Mouse (Mus musculus) gastrocnemius, adult 2 months (tissue): ENCODE data around the gene Lhfp. TPM values are rescaled to one million over a fixed set of nuclear protein-coding genes. Genes with fewer than 3 reads are reported as not detected.

Experiments
- DNase-seq: peaks from one replicate; pipeline ENCODE4 v3.0.0; 2022
- H3K27ac ChIP-seq: fragments of 200-600 bp; 2 replicates; pipeline ENCODE4 v1.8.1; 2022; ENCODE audit warnings: mild to moderate bottlenecking
- H3K4me3 ChIP-seq: fragments of 200-600 bp; 2 replicates; pipeline ENCODE4 v1.8.1; 2022; ENCODE audit warnings: mild to moderate bottlenecking, moderate library complexity
- CTCF ChIP-seq: fragments of 200-600 bp; IDR thresholded peaks from 2 replicates; pipeline ENCODE4 v1.8.1; 2022; ENCODE audit warnings: antibody characterized with exemption, mild to moderate bottlenecking, moderate library complexity
- intact Hi-C: fragments of 180-260 bp; cut with DNase I; formaldehyde crosslinking; loops from one replicate; pipeline ENCODE4 v1.15.1; 2025
- total RNA-seq, 2 experiments: library from RNA; stranded (reverse); gene quantifications; 2 replicates each; pipeline ENCODE4 v1.2.3; 2021

Lhfp gene
- total RNA-seq, 2 experiments from 2014 or later = 10.0 to 16.6 TPM

- no peak for TF ChIP-seq CTCF
- no peak overlapping the region for H3K27ac ChIP-seq
- intact Hi-C loops = no loop called here
- DNase-seq = no peak
- no peak overlapping the region for H3K4me3 ChIP-seq
Measured at GRCm38 (mm10) chr3:53291945-53292344, 250.6 kb downstream of the Lhfp start.

DNA sequence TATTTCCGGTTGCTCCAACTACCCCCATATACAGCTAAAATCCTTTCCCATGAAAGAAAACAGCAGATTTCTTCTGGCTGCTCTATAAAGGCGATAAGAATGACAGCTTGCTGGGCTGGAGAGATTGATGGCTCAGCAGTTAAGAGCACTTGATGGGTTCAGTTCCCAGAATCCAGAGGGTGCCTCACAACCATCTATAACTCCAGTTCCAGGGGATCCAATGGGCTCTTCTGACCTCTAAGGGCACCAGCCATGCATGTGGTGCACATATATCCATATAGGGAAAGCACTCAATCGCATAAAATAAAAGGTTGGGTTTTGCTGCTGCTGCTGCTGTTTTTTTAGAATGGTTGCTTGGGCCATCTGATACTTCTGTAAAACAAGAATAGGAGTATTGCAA, 251.1 kb downstream of the Lhfp start:
- no peak for TF ChIP-seq CTCF
- H3K4me3 ChIP-seq = no peak overlapping the region
- no peak for DNase-seq
- no peak overlapping the region for H3K27ac ChIP-seq
- intact Hi-C loops = no loop called here

- Histone ChIP-seq H3K4me3 (no peak overlapping the region), H3K27ac (no peak overlapping the region)
- DNase-seq = no peak
- no peak for TF ChIP-seq CTCF
- intact Hi-C loops = no loop called here
Measured at GRCm38 (mm10) chr3:53292979-53293378, 251.7 kb downstream of the Lhfp start.

DNA sequence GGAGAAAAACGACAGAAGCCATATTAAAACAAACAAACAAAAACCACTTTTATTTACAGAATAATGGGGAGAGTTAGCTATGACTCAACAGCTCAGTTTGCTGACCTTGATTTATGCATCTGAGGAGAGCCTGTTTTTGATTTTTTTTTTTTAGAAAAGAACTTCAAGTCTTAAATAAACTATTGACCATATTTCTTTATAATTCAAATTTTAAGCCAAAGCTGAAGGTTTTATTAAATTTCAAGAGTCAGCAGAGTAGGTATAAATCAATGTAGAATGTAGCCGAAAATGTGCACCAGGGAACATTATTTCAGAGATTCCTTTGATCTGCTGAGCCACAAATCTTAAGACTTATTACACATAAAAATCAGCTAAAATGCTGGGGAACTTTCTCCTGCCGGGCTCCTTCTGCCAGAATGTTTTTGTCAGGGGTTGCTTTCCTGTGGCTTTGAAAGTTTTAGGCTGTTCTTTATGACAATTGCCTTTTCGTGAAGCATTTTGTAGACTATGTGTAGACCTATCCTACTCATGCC, 252.6 kb downstream of the Lhfp start:
- intact Hi-C loops = no loop called here
- no peak overlapping the region for H3K4me3 ChIP-seq
- H3K27ac ChIP-seq = no peak overlapping the region
- DNase-seq = no peak
- TF ChIP-seq CTCF = no peak

- Histone ChIP-seq H3K27ac (no peak overlapping the region), H3K4me3 (no peak overlapping the region)
- intact Hi-C loops = no loop called here
- no peak for DNase-seq
- no peak for TF ChIP-seq CTCF
Measured at GRCm38 (mm10) chr3:53294855-53295254, 253.5 kb downstream of the Lhfp start.

DNA sequence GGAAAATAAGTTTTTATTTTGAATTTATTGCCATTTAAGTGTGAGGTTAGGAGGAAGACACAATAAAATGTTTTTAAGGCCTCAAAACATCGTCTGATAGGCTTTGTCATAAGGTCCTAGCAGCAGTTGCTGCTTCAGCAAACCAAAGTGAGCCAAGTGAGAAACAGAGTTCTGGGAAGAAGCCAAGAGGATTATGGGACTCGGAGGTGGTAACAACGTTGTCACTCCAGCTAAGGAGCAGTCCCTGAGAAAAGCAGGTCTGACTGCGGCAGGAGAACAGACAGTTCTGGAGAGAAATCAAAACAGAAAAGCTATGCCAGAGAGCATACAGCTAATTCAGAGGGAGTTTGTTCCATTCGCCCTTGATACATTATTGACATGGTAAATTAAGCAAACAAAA, 260.5 kb downstream of the Lhfp start:
- DNase-seq = no peak
- no peak for TF ChIP-seq CTCF
- intact Hi-C loops = no loop called here
- Histone ChIP-seq H3K27ac (0 out of 2 replicates have a peak overlapping the region, but pooled peaks have one; percentile 12), H3K4me3 (peak overlapping the region; percentile 55)

- no peak for DNase-seq
- intact Hi-C loops = no loop called here
- H3K4me3 ChIP-seq = no peak overlapping the region
- H3K27ac ChIP-seq = no peak overlapping the region
- TF ChIP-seq CTCF = no peak
Measured at GRCm38 (mm10) chr3:53304123-53304900, 263.0 kb downstream of the Lhfp start.

GRCm38 (mm10) chr3:53305860-53306259, 264.5 kb downstream of the Lhfp start:
- TF ChIP-seq CTCF = no peak
- H3K27ac ChIP-seq = no peak overlapping the region
- intact Hi-C loops = no loop called here
- DNase-seq = no peak
- H3K4me3 ChIP-seq = no peak overlapping the region

GRCm38 (mm10) chr3:53308649-53309048, 267.3 kb downstream of the Lhfp start:
- intact Hi-C loops = no loop called here
- Histone ChIP-seq H3K27ac (no peak overlapping the region), H3K4me3 (no peak overlapping the region)
- TF ChIP-seq CTCF = peak; percentile 43
- no peak for DNase-seq

DNA sequence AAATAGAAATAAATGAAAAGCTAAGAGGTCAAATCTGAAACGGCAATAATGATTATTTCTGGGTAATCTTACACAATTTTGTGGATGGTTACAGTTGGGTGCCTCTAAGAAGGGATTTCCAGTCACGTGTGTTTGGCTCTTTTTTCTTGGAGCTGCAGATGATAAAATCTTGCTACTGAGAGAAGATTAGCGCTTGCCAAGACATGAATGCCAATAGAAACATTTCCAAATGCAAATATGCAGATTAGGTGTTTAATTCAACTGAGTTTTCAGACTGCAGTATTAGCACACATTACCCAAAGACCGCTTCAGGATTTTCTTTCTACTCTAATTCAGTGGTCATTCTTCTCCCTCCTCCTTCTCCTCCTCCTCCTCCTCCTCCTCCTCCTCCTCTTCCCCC, 268.8 kb downstream of the Lhfp start:
- Histone ChIP-seq H3K4me3 (no peak overlapping the region), H3K27ac (no peak overlapping the region)
- no peak for DNase-seq
- intact Hi-C loops = no loop called here
- TF ChIP-seq CTCF = no peak

- no peak for DNase-seq
- no peak for TF ChIP-seq CTCF
- intact Hi-C loops = no loop called here
- Histone ChIP-seq H3K4me3 (no peak overlapping the region), H3K27ac (no peak overlapping the region)
Measured at GRCm38 (mm10) chr3:53310615-53311014, 269.3 kb downstream of the Lhfp start.

Other genes with a start within 250 kb of the Lhfp start
- 10 to 100 TPM; 42.1 to 45.1 TPM for gene Cog6, start 24.3 kb upstream of the Lhfp start, total RNA-seq